Mouse (Mus musculus): Measurements from ENCODE around the gene Gad1. TPM values are rescaled to one million over a fixed set of nuclear protein-coding genes. Genes with fewer than 3 reads are reported as not detected.

Gene Gad1
- polyA plus RNA-seq, 1 experiment from 2014 or later, result 0.18 TPM

DNA sequence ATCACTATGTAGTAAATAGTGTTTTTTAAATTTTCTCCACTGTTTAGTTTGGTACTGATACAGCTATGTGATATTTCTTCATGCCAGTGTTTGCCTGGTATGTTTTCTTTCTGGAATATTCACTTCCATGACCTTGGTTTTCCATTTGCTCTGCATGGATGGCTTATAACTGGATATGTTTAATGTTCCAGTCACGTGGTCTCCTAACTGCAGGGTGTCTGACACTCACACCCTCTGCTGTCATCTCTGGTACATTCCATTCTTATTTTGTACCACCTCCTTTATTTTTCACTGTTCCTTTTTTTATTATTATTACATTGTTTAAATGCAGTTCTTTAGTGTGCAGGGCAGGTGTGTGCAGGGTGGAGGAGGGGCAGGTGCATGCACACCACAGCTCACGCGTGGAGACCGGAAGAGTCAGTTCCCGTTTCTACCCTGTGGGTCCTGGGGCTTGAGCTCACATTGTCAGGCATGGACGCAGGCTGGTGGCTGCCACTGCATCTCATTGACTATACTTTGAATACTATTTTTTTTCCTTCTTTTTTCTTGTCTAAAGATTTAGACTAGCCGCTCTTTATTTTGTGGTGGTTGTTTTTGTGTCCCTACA, 62.0 kb downstream of the Gad1 start:
- Histone ChIP-seq H3K9ac (ENCODE audit: low read depth, low read length) (no peak overlapping the region), H3K27ac (ENCODE audit: low read depth, low read length) (no peak overlapping the region), H3K4me1 (ENCODE audit: control insufficient read depth, insufficient read depth, low read length) (no peaks in the 10 kb centered on the region), H3K36me3 (ENCODE audit: control insufficient read depth, insufficient read depth, low read length) (no peaks in the 10 kb centered on the region), H3K27me3 (ENCODE audit: control insufficient read depth, insufficient read depth, low read length) (no peaks in the 10 kb centered on the region), H3K4me3 (ENCODE audit: low read length) (no peak overlapping the region), H3K4me2 (replicated peaks; ENCODE audit: low read depth, low read length) (no peak overlapping the region), H3K9me3 (ENCODE audit: control insufficient read depth, low read length) (no peaks in the 10 kb centered on the region)
- 80% methylated on average over 7 of the region's 7 CpGs for WGBS
- no peak for ATAC-seq (ENCODE audit: low FRiP score, low TSS enrichment)

DNA sequence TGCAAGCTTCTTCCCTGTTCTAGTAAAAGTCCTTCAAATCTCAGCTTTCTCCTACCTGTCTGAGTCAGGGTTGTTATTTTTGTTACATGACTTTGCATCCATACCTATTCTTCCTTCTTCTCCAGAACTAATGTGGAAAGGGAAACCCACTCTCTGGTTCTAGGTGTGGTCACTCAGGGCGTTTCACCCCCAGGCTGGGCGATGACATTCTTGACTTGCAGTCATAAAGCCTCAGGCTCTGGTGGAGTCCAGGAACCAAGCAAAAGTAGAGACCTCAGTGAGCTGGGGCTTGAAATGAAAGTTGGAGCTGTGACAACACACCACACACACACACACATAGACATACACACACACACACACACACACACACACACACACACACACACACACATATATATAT, 63.2 kb downstream of the Gad1 start:
- Histone ChIP-seq H3K27me3 (ENCODE audit: control insufficient read depth, insufficient read depth, low read length) (no peaks in the 10 kb centered on the region), H3K9ac (ENCODE audit: low read depth, low read length) (no peak overlapping the region), H3K9me3 (ENCODE audit: control insufficient read depth, low read length) (no peaks in the 10 kb centered on the region), H3K27ac (ENCODE audit: low read depth, low read length) (no peak overlapping the region), H3K4me3 (ENCODE audit: low read length) (no peak overlapping the region), H3K4me1 (ENCODE audit: control insufficient read depth, insufficient read depth, low read length) (no peaks in the 10 kb centered on the region), H3K4me2 (replicated peaks; ENCODE audit: low read depth, low read length) (no peak overlapping the region), H3K36me3 (ENCODE audit: control insufficient read depth, insufficient read depth, low read length) (no peaks in the 10 kb centered on the region)
- WGBS, result 72% methylated on average over 2 of the region's 2 CpGs
- ATAC-seq (ENCODE audit: low FRiP score, low TSS enrichment), result no peak

DNA sequence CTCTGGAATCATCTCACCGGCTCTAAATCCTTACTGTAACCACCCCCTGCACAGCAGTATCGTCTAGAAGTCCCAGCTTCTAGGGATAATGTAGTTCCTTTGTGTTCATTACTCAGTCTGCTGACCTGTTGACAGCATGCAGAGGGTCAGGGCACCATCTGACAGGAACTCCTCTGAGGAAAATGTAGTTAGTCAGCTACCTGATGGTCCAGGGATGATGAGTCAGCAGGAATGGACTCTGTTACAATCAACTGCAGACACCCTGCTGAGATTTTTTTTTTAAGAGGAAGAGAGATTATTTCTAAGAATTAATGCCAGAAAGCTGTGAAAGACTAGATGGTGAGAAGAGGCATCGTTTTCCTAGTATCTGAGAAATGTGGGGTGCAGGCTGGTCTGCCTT, 63.7 kb downstream of the Gad1 start:
- no peak for ATAC-seq (ENCODE audit: low FRiP score, low TSS enrichment)
- no peaks in the 10 kb centered on the region for H3K36me3 ChIP-seq (ENCODE audit: control insufficient read depth, insufficient read depth, low read length)
- H3K4me2 ChIP-seq (replicated peaks; ENCODE audit: low read depth, low read length), result no peak overlapping the region
- H3K4me1 ChIP-seq (ENCODE audit: control insufficient read depth, insufficient read depth, low read length), result no peaks in the 10 kb centered on the region
- H3K9me3 ChIP-seq (ENCODE audit: control insufficient read depth, low read length), result no peaks in the 10 kb centered on the region
- no peaks in the 10 kb centered on the region for H3K27me3 ChIP-seq (ENCODE audit: control insufficient read depth, insufficient read depth, low read length)
- H3K9ac ChIP-seq (ENCODE audit: low read depth, low read length), result no peak overlapping the region
- H3K27ac ChIP-seq (ENCODE audit: low read depth, low read length), result no peak overlapping the region
- WGBS, result 72% methylated on average over 3 of the region's 3 CpGs
- no peak overlapping the region for H3K4me3 ChIP-seq (ENCODE audit: low read length)

DNA sequence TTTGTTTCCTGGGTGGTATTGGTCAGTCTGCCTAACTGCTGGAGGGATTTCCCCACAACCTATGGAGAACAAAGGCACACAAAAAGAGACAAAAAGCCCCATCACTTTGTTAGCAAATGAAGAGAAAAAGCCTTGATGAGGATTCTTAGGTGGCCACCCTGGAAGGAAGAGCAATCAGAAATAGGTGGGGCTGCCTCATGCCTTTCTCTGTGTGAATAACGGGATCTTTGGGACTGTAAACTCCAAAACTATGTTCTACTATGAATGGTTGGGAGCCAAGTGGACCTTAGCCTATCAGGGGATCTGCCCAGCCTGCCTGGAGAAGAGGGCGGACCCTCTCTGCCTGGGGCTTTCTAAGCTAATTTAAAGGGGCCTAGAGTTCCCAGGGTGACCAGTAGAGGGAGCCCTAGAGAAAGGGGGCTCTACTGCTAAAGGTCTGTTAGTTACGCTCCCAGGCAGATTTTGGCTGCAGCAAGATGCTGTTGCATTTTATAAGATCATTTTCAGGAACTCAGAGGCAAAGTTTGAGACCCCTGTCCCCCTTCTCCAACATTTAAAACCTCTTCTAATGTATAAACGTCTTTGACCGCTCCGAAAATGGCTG, 66.5 kb downstream of the Gad1 start:
- WGBS, result 78% methylated on average over 6 of the region's 6 CpGs
- H3K4me2 ChIP-seq (replicated peaks; ENCODE audit: low read depth, low read length), result no peak overlapping the region
- no peak overlapping the region for H3K4me3 ChIP-seq (ENCODE audit: low read length)
- no peaks in the 10 kb centered on the region for H3K27me3 ChIP-seq (ENCODE audit: control insufficient read depth, insufficient read depth, low read length)
- no peaks in the 10 kb centered on the region for H3K36me3 ChIP-seq (ENCODE audit: control insufficient read depth, insufficient read depth, low read length)
- H3K4me1 ChIP-seq (ENCODE audit: control insufficient read depth, insufficient read depth, low read length), result no peaks in the 10 kb centered on the region
- H3K27ac ChIP-seq (ENCODE audit: low read depth, low read length), result no peak overlapping the region
- H3K9me3 ChIP-seq (ENCODE audit: control insufficient read depth, low read length), result no peaks in the 10 kb centered on the region
- H3K9ac ChIP-seq (ENCODE audit: low read depth, low read length), result no peak overlapping the region
- ATAC-seq (ENCODE audit: low FRiP score, low TSS enrichment), result no peak

DNA sequence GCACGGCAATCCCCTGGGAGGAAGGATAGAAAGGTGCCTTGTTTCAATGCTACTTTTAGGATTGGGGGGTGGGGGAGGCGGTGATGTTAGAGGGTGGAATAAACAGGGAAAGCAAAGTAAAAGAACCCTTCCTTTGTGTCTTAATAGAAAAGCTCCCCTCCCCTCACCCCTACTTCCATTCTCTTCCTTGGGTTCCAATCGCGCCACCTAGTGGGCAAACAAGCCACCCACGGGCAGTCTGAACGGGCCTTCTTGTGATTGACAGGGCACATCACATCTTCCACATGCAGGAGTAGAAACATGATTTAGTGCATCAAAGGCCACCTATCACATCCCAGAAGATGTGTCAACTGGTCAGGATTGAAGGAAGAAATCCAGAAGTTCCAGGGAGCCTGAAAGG, 67.4 kb downstream of the Gad1 start:
- Histone ChIP-seq H3K27me3 (ENCODE audit: control insufficient read depth, insufficient read depth, low read length) (no peaks in the 10 kb centered on the region), H3K4me3 (ENCODE audit: low read length) (no peak overlapping the region), H3K27ac (ENCODE audit: low read depth, low read length) (no peak overlapping the region), H3K4me1 (ENCODE audit: control insufficient read depth, insufficient read depth, low read length) (no peaks in the 10 kb centered on the region), H3K36me3 (ENCODE audit: control insufficient read depth, insufficient read depth, low read length) (no peaks in the 10 kb centered on the region), H3K9me3 (ENCODE audit: control insufficient read depth, low read length) (no peaks in the 10 kb centered on the region), H3K4me2 (replicated peaks; ENCODE audit: low read depth, low read length) (no peak overlapping the region), H3K9ac (ENCODE audit: low read depth, low read length) (no peak overlapping the region)
- 28% methylated on average over 6 of the region's 6 CpGs for WGBS
- no peak for ATAC-seq (ENCODE audit: low FRiP score, low TSS enrichment)

DNA sequence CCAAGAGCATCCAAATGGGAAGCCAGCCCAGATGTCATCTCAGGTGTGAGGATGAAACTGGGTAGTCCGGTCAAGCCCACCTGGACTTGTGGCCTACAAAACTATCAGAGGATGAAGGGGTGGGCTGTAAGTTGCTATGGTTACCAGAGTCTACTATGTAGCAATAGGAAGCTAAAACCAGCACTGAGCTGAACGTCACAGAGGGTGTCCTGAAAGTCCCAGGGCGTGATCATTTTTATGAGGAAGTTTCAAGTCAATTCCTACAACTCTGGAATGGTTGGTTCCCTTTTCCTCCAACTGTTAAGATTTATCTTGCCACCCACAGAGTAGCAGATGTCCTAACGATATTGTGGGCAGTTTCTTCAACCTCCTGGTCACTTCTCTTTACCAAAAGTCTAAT, 69.4 kb downstream of the Gad1 start:
- 0 out of 2 replicates have a peak, but pooled peaks cover 2% of the 10 kb centered on the region for H3K9me3 ChIP-seq (ENCODE audit: control insufficient read depth, low read length)
- H3K27me3 ChIP-seq (ENCODE audit: control insufficient read depth, insufficient read depth, low read length), result no peaks in the 10 kb centered on the region
- no peaks in the 10 kb centered on the region for H3K36me3 ChIP-seq (ENCODE audit: control insufficient read depth, insufficient read depth, low read length)
- WGBS, result 67% methylated on average over 4 of the region's 4 CpGs
- no peaks in the 10 kb centered on the region for H3K4me1 ChIP-seq (ENCODE audit: control insufficient read depth, insufficient read depth, low read length)
- H3K4me3 ChIP-seq (ENCODE audit: low read length), result no peak overlapping the region
- ATAC-seq (ENCODE audit: low FRiP score, low TSS enrichment), result no peak
- H3K9ac ChIP-seq (ENCODE audit: low read depth, low read length), result no peak overlapping the region
- no peak overlapping the region for H3K4me2 ChIP-seq (replicated peaks; ENCODE audit: low read depth, low read length)
- H3K27ac ChIP-seq (ENCODE audit: low read depth, low read length), result no peak overlapping the region

DNA sequence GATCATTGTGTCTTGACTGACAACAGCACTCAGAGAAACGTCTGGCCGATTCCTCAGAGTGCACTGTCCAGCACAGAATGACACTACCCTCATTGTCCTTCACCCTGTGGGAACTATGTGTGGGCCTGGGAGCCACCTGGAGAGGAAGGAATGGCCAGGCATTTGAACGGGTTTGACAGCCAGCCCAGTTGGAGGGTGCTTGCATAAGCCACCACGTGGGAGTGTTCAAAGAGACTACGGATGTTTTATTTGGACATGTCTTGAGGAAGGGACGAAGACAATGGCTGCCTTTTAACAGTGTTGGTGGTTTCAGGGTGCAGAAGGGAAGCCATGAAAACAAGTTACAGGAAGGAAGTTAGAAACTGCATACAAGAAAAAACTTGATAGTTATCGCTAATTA, 72.9 kb downstream of the Gad1 start:
- Histone ChIP-seq H3K27me3 (ENCODE audit: control insufficient read depth, insufficient read depth, low read length) (no peaks in the 10 kb centered on the region), H3K9ac (ENCODE audit: low read depth, low read length) (no peak overlapping the region), H3K4me3 (ENCODE audit: low read length) (no peak overlapping the region), H3K4me1 (ENCODE audit: control insufficient read depth, insufficient read depth, low read length) (peaks cover 8% of the 10 kb centered on the region; the same call in 1 of the 2 replicates), H3K27ac (ENCODE audit: low read depth, low read length) (no peak overlapping the region), H3K36me3 (ENCODE audit: control insufficient read depth, insufficient read depth, low read length) (no peaks in the 10 kb centered on the region), H3K4me2 (replicated peaks; ENCODE audit: low read depth, low read length) (no peak overlapping the region), H3K9me3 (ENCODE audit: control insufficient read depth, low read length) (0 out of 2 replicates have a peak, but pooled peaks cover 3% of the 10 kb centered on the region)
- 60% methylated on average over 7 of the region's 7 CpGs for WGBS
- ATAC-seq (ENCODE audit: low FRiP score, low TSS enrichment), result no peak

DNA sequence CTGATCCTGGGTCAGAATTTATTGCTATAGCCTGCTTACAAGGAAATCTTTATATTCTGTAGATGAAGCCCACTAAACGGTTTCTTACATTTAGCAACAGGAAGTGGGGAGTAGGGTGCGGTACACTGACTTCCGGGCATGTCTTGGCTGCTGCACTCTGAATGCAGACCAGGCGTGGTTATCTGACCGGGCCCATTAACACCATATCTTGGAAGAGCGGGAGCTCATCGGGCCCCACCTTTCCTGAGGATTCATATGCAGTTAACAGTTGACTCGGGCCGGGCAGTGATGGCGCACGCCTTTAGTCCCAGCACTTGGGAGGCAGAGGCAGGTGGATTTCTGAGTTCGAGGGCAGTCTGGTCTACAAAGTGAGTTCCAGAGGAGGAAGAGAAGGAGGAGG, 75.5 kb downstream of the Gad1 start:
- H3K4me3 ChIP-seq (ENCODE audit: low read length), result no peak overlapping the region
- no peaks in the 10 kb centered on the region for H3K36me3 ChIP-seq (ENCODE audit: control insufficient read depth, insufficient read depth, low read length)
- H3K27me3 ChIP-seq (ENCODE audit: control insufficient read depth, insufficient read depth, low read length), result no peaks in the 10 kb centered on the region
- H3K4me1 ChIP-seq (ENCODE audit: control insufficient read depth, insufficient read depth, low read length), result peaks cover 8% of the 10 kb centered on the region; the same call in 1 of the 2 replicates
- H3K27ac ChIP-seq (ENCODE audit: low read depth, low read length), result no peak overlapping the region
- H3K9ac ChIP-seq (ENCODE audit: low read depth, low read length), result no peak overlapping the region
- WGBS, result 83% methylated on average over 12 of the region's 12 CpGs
- ATAC-seq (ENCODE audit: low FRiP score, low TSS enrichment), result no peak
- no peak overlapping the region for H3K4me2 ChIP-seq (replicated peaks; ENCODE audit: low read depth, low read length)
- H3K9me3 ChIP-seq (ENCODE audit: control insufficient read depth, low read length), result 0 out of 2 replicates have a peak, but pooled peaks cover 3% of the 10 kb centered on the region

DNA sequence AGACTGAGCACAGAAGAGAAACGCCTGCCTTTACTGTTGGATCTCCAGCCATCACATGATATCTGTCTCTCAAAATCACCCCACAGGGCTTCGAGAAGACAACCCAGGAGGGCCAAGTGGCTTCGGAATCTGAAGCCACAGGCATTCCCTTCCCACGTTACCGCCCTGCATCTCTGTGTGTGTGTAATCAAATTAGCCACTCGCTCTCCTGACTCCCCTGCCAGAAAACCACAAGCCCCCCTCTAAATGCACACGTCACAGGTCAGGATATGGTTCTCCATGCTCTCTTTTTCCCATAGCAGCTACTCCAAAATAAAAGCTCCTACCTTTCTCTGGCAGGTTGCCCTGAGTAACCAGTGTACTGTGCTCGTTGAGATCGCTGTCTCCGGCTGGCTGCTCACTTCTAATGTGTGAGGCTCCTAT, 76.5 kb downstream of the Gad1 start:
- H3K9ac ChIP-seq (ENCODE audit: low read depth, low read length), result no peak overlapping the region; the same call in 1 of the 2 replicates
- 3% methylated on average over 10 of the region's 10 CpGs for WGBS
- no peaks in the 10 kb centered on the region for H3K36me3 ChIP-seq (ENCODE audit: control insufficient read depth, insufficient read depth, low read length)
- H3K4me1 ChIP-seq (ENCODE audit: control insufficient read depth, insufficient read depth, low read length), result peaks cover 8% of the 10 kb centered on the region; the same call in 1 of the 2 replicates
- peak; percentile 90 for ATAC-seq (ENCODE audit: low FRiP score, low TSS enrichment)
- 0 out of 2 replicates have a peak, but pooled peaks cover 3% of the 10 kb centered on the region for H3K9me3 ChIP-seq (ENCODE audit: control insufficient read depth, low read length)
- no peak overlapping the region for H3K27ac ChIP-seq (ENCODE audit: low read depth, low read length)
- peak overlapping the region; percentile 22 for H3K4me3 ChIP-seq (ENCODE audit: low read length)
- H3K27me3 ChIP-seq (ENCODE audit: control insufficient read depth, insufficient read depth, low read length), result no peaks in the 10 kb centered on the region
- H3K4me2 ChIP-seq (replicated peaks; ENCODE audit: low read depth, low read length), result peak overlapping the region; percentile 45

Measured in kidney, embryonic 14.5 days (tissue).